Mouse (Mus musculus): ENCODE measurements around the gene Fto.
A peak's percentile ranks its signal among the peaks of the same experiment; 100 is the strongest.

Gene Fto

GRCm38 (mm10) chr8:91390369-91391020 lies 77.2 kb downstream of the Fto start:
- DNase-seq (ENCODE audit: low spot score) = no peak

GRCm38 (mm10) chr8:91392261-91392660 lies 78.9 kb downstream of the Fto start:
- DNase-seq (ENCODE audit: low spot score) = no peak

- DNase-seq (ENCODE audit: low spot score) = no peak
These were observed 82.2 kb downstream of the Fto start for GRCm38 (mm10) chr8:91395340-91396055.

GRCm38 (mm10) chr8:91398053-91398452 lies 84.7 kb downstream of the Fto start:
- DNase-seq (ENCODE audit: low spot score) = no peak

- DNase-seq (ENCODE audit: low spot score) = peak; percentile 14
These were observed 90.0 kb downstream of the Fto start for GRCm38 (mm10) chr8:91402980-91403975.

- DNase-seq (ENCODE audit: low spot score) = no peak
These were observed 91.0 kb downstream of the Fto start for GRCm38 (mm10) chr8:91404311-91404710.

- DNase-seq (ENCODE audit: low spot score) = no peak
These were observed 91.8 kb downstream of the Fto start for GRCm38 (mm10) chr8:91405099-91405498.

- no peak for DNase-seq (ENCODE audit: low spot score)
These were observed 93.4 kb downstream of the Fto start for GRCm38 (mm10) chr8:91406624-91407290.

- no peak for DNase-seq (ENCODE audit: low spot score)
These were observed 94.6 kb downstream of the Fto start for GRCm38 (mm10) chr8:91407880-91408279.

GRCm38 (mm10) chr8:91410007-91410406 lies 96.7 kb downstream of the Fto start:
- no peak for DNase-seq (ENCODE audit: low spot score)

GRCm38 (mm10) chr8:91424491-91425074 lies 111.3 kb downstream of the Fto start:
- DNase-seq (ENCODE audit: low spot score) = no peak

- no peak for DNase-seq (ENCODE audit: low spot score)
These were observed 112.0 kb downstream of the Fto start for GRCm38 (mm10) chr8:91425251-91425866.

GRCm38 (mm10) chr8:91426496-91426895 lies 113.2 kb downstream of the Fto start:
- no peak for DNase-seq (ENCODE audit: low spot score)

GRCm38 (mm10) chr8:91430333-91430940 lies 117.1 kb downstream of the Fto start:
- DNase-seq (ENCODE audit: low spot score) = no peak

GRCm38 (mm10) chr8:91436036-91436435 lies 122.7 kb downstream of the Fto start:
- no peak for DNase-seq (ENCODE audit: low spot score)

- no peak for DNase-seq (ENCODE audit: low spot score)
These were observed 130.6 kb downstream of the Fto start for GRCm38 (mm10) chr8:91443911-91444310.

- DNase-seq (ENCODE audit: low spot score) = no peak
These were observed 131.5 kb downstream of the Fto start for GRCm38 (mm10) chr8:91444636-91445410.

- DNase-seq (ENCODE audit: low spot score) = no peak
These were observed 132.2 kb downstream of the Fto start for GRCm38 (mm10) chr8:91445516-91445915.

- DNase-seq (ENCODE audit: low spot score) = no peak
These were observed 132.7 kb downstream of the Fto start for GRCm38 (mm10) chr8:91446008-91446407.

Measured in adipocyte (in vitro differentiated cells).